27 mouse cellular contexts compared by ENCODE assay signal in the genomic region with DNA sequence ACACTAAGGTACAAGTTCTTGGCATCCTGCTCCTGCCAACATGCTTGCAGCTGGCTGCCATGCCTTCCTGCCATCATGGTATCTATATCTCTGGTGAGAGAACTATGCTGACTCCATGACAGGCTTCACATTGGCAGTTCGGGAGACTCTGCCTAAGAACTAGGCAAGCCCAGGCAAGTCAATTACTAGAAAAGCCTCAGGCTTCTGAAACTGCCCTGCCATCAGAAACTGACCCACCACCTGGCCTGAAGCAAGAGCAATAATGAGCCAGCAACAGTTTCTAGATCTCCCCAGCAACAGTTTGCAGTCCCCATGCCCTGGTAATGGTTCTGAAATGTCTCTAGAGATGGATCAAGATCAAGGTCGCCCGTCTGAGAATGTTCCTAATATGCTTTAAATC.
"Had no signal": no experiment of that assay in that cellular context is flagged by ENCODE, and none has a peak within 500 bp of the region (broad histone marks: within the 10 kb centered on the region; RNA-seq: fewer than 3 reads in every experiment).

No protein-coding gene starts in this region.

- H3K4me3 ChIP-seq: embryonic facial prominence, embryonic 10.5 days; embryonic facial prominence, embryonic 12.5 days; embryonic facial prominence, embryonic 13.5 days; embryonic facial prominence, embryonic 15.5 days; erythroblast, embryonic 14.5 days; forebrain, embryonic 10.5 days; forebrain, embryonic 12.5 days; forebrain, embryonic 13.5 days; forebrain, embryonic 15.5 days; gastrocnemius, adult 2 months; heart, adult 2 months; heart, embryonic 10.5 days had no signal

- H3K4me1 ChIP-seq: embryonic facial prominence, embryonic 10.5 days; embryonic facial prominence, embryonic 12.5 days; embryonic facial prominence, embryonic 13.5 days; embryonic facial prominence, embryonic 15.5 days; forebrain, embryonic 10.5 days; forebrain, embryonic 12.5 days; forebrain, embryonic 13.5 days; forebrain, embryonic 15.5 days; heart, embryonic 10.5 days had no signal

- H3K27ac ChIP-seq: embryonic facial prominence, embryonic 10.5 days; embryonic facial prominence, embryonic 12.5 days; embryonic facial prominence, embryonic 13.5 days; embryonic facial prominence, embryonic 15.5 days; forebrain, embryonic 10.5 days; forebrain, embryonic 12.5 days; forebrain, embryonic 13.5 days; forebrain, embryonic 15.5 days; gastrocnemius, adult 2 months; heart, adult 2 months; heart, embryonic 10.5 days had no signal

- H3K36me3 ChIP-seq: embryonic facial prominence, embryonic 10.5 days; embryonic facial prominence, embryonic 12.5 days; embryonic facial prominence, embryonic 13.5 days; embryonic facial prominence, embryonic 15.5 days; forebrain, embryonic 10.5 days; forebrain, embryonic 12.5 days; forebrain, embryonic 15.5 days; heart, embryonic 10.5 days had no signal

- DNase-seq: cerebellum, adult 9-10 months; cerebellum, adult 9-11 months; cerebellum, postnatal 10 days; cerebellum, postnatal 14 days; cerebellum, postnatal 25 days; cerebellum, postnatal 36 days; embryo, embryonic 11 days; forebrain, postnatal 0 days; gastrocnemius, adult 2 months; gastrocnemius, postnatal 10 days; gastrocnemius, postnatal 14 days; gastrocnemius, postnatal 25 days; gastrocnemius, postnatal 36 days; heart, adult 11 months; heart, adult 18-20 months; heart, adult 2 months had no signal

- H3K27me3 ChIP-seq: embryonic facial prominence, embryonic 12.5 days; embryonic facial prominence, embryonic 13.5 days; embryonic facial prominence, embryonic 15.5 days; forebrain, embryonic 12.5 days; forebrain, embryonic 13.5 days; forebrain, embryonic 15.5 days had no signal

- H3K9ac ChIP-seq: embryonic facial prominence, embryonic 12.5 days; embryonic facial prominence, embryonic 13.5 days; embryonic facial prominence, embryonic 15.5 days; forebrain, embryonic 12.5 days; forebrain, embryonic 13.5 days; forebrain, embryonic 15.5 days; forebrain, postnatal 0 days had no signal

- ATAC-seq: forebrain, embryonic 13.5 days; forebrain, embryonic 14.5 days; forebrain, embryonic 15.5 days; forebrain, postnatal 0 days had no signal

- H3K4me2 ChIP-seq: embryonic facial prominence, embryonic 12.5 days; embryonic facial prominence, embryonic 13.5 days; embryonic facial prominence, embryonic 15.5 days; forebrain, embryonic 12.5 days; forebrain, embryonic 13.5 days; forebrain, embryonic 15.5 days had no signal

- H3K9me3 ChIP-seq: embryonic facial prominence, embryonic 10.5 days; embryonic facial prominence, embryonic 12.5 days; embryonic facial prominence, embryonic 13.5 days; embryonic facial prominence, embryonic 15.5 days; forebrain, embryonic 10.5 days; forebrain, embryonic 12.5 days; forebrain, embryonic 13.5 days; forebrain, embryonic 15.5 days; heart, embryonic 10.5 days had no signal
